Mouse (Mus musculus) liver, adult 2 months (tissue): ENCODE measurements at regions not wholly inside any gene's neighbourhood (a gene's known extent, or its start where the extent isn't known, plus 50 kb on each side); places are given as distances from the start of the nearest gene placed in this dataset.

ENCODE experiments used
- CTCF ChIP-seq: fragments of 200-500 bp; IDR thresholded peaks from 2 replicates; pipeline ENCODE4 v1.5.1; 2011; ENCODE audit warnings: low read depth, low read length, control low read depth
- POLR2A ChIP-seq: fragments of 200-500 bp; IDR thresholded peaks from 2 replicates; pipeline ENCODE4 v1.6.1; 2011; ENCODE audit warnings: low read length, control low read depth; ENCODE audit not compliant: insufficient read depth; ENCODE audit errors: extremely low read depth

GRCm38 (mm10) chr1:190570563-190570962 lies 341.0 kb downstream of the Rps6kc1 start:
- TF ChIP-seq CTCF (no peak), POLR2A (no peak)
